Mouse (Mus musculus) spleen, embryonic (tissue): ENCODE measurements at regions not wholly inside any gene's neighbourhood (a gene's known extent, or its start where the extent isn't known, plus 50 kb on each side); places are given as distances from the start of the nearest gene placed in this dataset.

ENCODE experiments used
- CTCF ChIA-PET: fragments of 350-600 bp; sonication (Branson Sonifier 250); formaldehyde crosslinking; loops from one replicate; lab custom pipeline; 2022; lab: Charles Lee

DNA sequence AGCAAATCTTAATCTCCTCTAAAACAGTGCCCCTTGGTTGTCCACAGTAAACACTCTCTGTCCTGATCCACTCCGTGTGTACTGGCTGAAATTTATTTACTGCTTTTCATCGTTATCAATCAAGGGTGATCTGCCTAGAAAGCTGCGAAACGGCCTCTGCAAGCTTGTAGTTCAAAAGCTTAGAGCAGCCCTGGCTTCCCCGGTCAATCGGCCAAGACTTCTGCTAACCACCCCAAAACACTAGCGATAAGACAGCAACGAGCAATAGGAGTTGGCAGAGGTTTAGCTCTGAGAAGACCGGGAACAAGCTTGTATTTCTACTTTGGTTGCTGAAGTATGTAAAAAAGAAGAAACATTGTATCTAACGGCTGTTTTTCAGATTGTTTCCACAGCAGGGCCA lies 201.8 kb downstream of the Sptssa start:
- CTCF ChIA-PET = no interaction called here

DNA sequence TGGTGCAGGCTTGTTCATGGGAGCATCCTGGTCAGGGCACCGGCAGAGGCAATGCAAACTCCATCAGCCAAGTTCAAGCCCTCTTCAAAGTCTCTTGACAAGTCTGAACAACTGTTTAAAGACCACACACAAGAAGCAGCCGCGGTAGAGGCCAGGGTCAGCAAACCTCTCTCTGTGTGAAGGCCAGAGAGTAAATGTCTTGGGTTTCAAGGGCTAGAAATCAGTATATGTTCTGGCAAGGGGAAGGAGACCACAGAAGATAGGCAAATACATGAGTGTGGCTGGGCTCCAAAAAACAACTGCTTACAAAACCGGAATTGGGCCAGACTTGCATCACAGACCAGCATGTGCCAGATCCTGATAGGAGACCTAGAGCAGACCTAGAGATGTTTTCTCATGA lies 203.0 kb downstream of the Sptssa start:
- CTCF ChIA-PET = no interaction called here

- CTCF ChIA-PET = no interaction called here
Observed at GRCm38 (mm10) chr12:54450369-54450768, 206.0 kb downstream of the Sptssa start.

- CTCF ChIA-PET = no interaction called here
Observed at GRCm38 (mm10) chr12:54448221-54448620, 208.2 kb downstream of the Sptssa start.

DNA sequence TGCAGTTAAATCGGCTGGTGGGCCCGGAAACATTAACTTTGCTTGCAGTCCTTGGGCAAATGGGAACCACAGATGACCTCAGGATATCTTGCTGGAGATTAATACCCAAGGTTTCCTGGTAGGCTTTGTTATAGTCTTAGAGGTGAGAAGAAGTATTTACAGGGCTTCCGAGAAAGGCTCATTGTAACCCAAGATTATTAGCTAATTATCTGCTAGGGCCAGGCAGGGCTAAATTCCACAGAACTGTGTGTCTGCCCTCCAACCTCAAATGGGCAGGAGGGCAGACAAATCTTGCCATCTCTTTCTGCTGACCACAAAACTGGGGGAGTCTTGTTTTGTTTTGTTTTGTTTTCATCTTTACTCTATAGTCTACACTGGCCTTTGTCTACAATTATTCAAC lies 209.0 kb downstream of the Sptssa start:
- CTCF ChIA-PET = no interaction called here

- CTCF ChIA-PET = no interaction called here
Observed at GRCm38 (mm10) chr12:54446356-54446755, 210.0 kb downstream of the Sptssa start.

- CTCF ChIA-PET = no interaction called here
Observed at GRCm38 (mm10) chr12:54444416-54444815, 212.0 kb downstream of the Sptssa start.

DNA sequence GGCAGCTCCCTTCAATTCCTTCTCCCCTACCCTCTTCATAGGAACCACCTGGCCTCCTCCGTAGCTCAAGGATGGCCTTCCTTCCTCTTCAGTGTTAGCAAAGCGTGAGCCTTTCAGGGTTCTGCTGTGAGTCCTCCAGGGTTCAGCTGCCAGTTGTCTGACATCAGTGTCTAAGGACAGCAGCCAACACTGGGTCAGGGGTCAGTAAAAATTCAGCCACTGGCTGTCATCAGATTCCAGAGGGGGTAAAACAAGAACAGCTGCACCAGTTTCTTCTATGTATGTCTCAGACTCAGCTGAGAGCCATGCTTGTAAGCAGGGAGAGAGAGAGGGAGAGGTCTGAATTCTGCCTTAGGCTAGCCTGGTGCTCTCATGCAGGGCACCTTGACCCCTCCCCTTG lies 213.1 kb downstream of the Sptssa start:
- CTCF ChIA-PET = no interaction called here

DNA sequence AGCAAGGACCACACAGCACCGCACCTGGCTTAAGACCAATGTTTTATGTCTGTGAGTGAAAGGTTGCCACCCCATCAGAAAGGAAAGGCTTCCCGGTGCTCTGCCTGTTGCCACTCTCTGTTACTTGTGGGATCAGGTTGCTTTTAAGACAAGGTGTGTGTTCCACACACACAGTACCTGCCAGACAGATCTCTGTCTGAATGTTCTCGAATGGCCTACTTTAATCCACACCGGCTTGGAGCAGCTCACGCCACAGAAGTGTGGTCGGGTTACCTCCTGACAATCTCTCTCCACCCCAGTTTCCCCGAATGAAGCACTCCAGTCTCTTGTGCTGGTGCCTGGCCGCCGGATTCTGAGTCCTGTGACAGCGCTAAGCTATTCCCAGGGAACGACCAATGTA lies 214.0 kb downstream of the Sptssa start:
- CTCF ChIA-PET = no interaction called here

GRCm38 (mm10) chr12:54440851-54441593 lies 215.4 kb downstream of the Sptssa start:
- CTCF ChIA-PET = no interaction called here

GRCm38 (mm10) chr12:54438793-54439192 lies 217.6 kb downstream of the Sptssa start:
- CTCF ChIA-PET = no interaction called here

- CTCF ChIA-PET = no interaction called here
Observed at GRCm38 (mm10) chr12:54425236-54425635, 221.6 kb upstream of the Egln3 start.

GRCm38 (mm10) chr12:54414829-54415228 lies 211.2 kb upstream of the Egln3 start:
- CTCF ChIA-PET = interaction anchor here (1.0 kb wide), 1 partner anchor 16 kb away, joined by 3 read pairs; no protein-coding TSS in a partner anchor

DNA sequence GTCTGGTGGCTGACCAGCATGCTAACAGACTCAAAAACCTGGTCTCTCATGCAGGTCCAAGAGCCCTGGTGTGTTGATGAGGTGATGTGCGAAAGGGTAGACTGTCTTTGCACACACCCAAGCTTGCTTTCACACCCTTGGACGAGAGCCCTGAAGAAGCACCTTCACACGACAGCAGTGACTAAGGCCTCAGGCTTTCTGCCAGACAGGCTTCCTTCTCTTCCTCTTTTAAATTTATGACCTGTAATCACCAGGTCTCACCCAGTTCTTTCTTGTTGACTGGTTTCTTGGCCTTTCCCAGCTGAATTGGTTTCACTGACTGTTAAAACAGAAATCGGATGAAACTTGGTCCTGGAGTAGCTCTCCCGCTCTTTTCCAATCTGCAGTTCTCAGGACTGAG lies 210.5 kb upstream of the Egln3 start:
- CTCF ChIA-PET = interaction anchor here (1.0 kb wide), 1 partner anchor 15 kb away, joined by 3 read pairs; no protein-coding TSS in a partner anchor

DNA sequence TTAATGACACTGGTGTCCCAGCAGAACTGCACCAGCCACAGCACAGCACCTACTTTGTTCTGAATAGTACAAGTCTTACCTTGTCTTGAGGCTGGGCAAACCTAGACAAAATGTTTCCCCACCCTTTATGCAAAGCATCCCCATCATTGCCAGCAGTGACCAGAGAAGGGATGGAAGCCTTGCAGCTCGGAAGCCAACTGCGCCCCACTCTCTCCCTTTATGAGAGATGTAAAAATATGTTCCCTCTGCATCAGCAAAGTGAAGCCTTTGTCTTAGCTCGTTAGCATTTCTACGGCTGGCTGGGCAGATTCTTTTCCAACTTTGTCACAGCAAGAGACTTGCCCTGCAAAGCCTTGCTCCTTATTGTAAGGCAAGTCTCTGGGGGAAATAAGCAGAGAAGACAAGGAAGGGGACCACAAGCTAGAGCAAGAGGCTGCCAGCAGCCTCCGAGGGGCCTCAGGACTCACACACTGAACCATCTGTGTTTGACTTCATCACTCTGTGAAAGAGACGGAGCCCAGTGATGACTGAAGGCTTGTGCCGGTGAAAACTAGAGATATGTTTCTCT lies 206.5 kb upstream of the Egln3 start:
- CTCF ChIA-PET = no interaction called here

DNA sequence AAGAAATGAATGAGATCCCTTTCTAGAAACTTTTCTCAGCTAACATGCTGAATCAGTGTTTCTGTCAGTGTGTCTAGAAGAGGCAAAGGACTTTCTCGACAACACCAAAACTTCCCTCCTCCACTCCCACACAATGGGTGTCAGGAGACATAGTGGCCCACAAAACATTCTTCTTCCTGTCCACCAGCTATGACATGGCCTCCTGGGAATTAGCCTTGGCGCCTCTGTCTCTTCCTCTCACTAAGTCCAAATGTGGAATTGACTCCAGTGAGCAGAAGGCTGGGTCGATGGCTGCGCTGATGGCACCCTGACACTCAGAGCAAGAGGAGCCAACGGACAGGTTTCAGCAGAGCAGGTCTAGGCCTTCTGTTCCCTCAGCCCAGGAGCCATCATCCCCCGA lies 205.2 kb upstream of the Egln3 start:
- CTCF ChIA-PET = no interaction called here

GRCm38 (mm10) chr12:54407301-54407896 lies 203.7 kb upstream of the Egln3 start:
- CTCF ChIA-PET = no interaction called here

DNA sequence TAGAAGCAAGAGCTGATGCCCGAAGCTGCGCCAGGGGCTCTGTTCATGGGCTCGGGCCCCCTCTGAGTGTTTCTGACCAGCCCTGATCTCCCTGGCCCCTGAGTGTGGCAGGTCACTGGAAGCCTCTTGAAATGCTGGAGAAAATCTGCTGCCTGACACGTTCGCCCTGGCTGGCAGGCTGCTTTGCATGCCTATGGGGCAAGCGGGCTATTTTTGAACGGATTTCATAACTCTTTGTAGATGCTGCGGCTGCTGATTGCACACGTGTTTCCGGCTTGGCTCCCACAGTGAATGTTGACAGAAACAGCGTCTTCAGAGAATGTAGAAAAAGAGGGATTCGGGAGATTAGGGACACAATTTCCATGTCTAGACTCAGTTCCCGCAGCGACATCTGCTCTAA lies 201.4 kb upstream of the Egln3 start:
- CTCF ChIA-PET = no interaction called here

GRCm38 (mm10) chr12:54402591-54402990 lies 198.9 kb upstream of the Egln3 start:
- CTCF ChIA-PET = no interaction called here

GRCm38 (mm10) chr12:54401665-54402064 lies 198.0 kb upstream of the Egln3 start:
- CTCF ChIA-PET = no interaction called here

DNA sequence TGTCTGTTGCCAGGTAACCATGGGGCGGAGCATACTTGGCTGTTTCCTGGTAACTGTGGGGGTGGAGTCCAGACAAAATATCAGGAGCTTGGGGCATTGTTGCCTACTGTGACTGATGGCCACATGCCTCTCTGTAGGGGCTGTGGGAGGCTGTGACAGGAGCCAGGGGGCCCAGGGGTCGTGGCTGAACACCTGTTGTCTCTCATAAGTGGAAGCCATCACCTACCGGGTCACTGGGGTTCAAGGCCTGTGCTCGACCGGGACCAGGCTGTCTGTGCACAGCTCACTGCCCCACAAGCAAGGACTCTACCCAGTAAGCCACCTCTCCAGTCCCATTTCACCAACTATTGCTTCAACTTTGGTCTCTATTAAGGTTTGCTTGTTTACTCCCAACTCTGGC lies 196.4 kb upstream of the Egln3 start:
- CTCF ChIA-PET = no interaction called here

GRCm38 (mm10) chr12:54398080-54398479 lies 194.4 kb upstream of the Egln3 start:
- CTCF ChIA-PET = no interaction called here

DNA sequence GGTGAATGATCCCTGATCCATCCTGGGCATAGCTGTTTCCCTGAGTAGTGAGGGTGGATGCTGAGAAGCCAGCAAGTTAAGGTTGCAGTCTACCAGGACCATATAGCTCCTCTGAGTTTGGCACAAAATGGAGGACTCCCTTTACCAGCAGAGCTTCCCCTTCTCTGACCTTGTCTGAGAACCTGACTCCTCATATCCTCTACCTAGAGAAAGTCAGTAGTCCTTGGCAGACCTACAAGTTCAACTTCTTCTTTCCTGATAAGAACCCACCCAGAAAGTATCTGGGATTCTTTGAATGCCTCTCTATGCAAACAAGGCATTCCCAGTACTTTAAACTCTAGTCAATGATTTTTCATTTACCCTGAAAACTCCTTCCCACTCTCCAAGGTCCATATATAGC lies 193.3 kb upstream of the Egln3 start:
- CTCF ChIA-PET = no interaction called here
